Mouse (Mus musculus) ES-E14 (cell line): ENCODE data around the gene Kdm1b. TPM values are rescaled to one million over a fixed set of nuclear protein-coding genes. Genes with fewer than 3 reads are reported as not detected.

Experiments
- DNase-seq: peaks from one replicate; pipeline ENCODE4 v3.0.0-alpha.2; 2013; ENCODE audit warnings: low read depth, low spot score
- H3K27ac ChIP-seq: 2 replicates; pipeline ENCODE4 v1.5.1; 2012; ENCODE audit warnings: low read depth, mild to moderate bottlenecking, low read length, moderate library complexity, mixed read lengths; ENCODE audit not compliant: poor library complexity, insufficient read depth, severe bottlenecking
- H3K36me3 ChIP-seq: 2 replicates; pipeline ENCODE4 v1.6.1; 2012; ENCODE audit warnings: mild to moderate bottlenecking, low read length, moderate library complexity, mixed read lengths; ENCODE audit not compliant: control insufficient read depth, poor library complexity, insufficient read depth, severe bottlenecking
- H3K4me1 ChIP-seq, 2 experiments: fragments of 150-350 bp in 1 of 2; sonication (generic) in 1 of 2; 2 replicates each; pipeline ENCODE4 v1.6.1; 2012; ENCODE audit warnings: low read length in 2 of 2, mild to moderate bottlenecking in 1 of 2, mixed read lengths in 1 of 2; ENCODE audit not compliant: control insufficient read depth in 2 of 2, insufficient read depth in 2 of 2, poor library complexity in 1 of 2
- H3K4me3 ChIP-seq, 2 experiments: fragments of 150-350 bp in 1 of 2; sonication (generic) in 1 of 2; 2 replicates each; pipeline ENCODE4 v1.5.1; 2012; ENCODE audit warnings: low read length in 2 of 2, low read depth in 1 of 2, mild to moderate bottlenecking in 1 of 2, mixed read lengths in 1 of 2; ENCODE audit not compliant: insufficient read depth in 1 of 2, poor library complexity in 1 of 2, severe bottlenecking in 1 of 2
- H3K9ac ChIP-seq: 2 replicates; pipeline ENCODE4 v1.6.1; 2012; ENCODE audit warnings: low read depth, mild to moderate bottlenecking, low read length, mixed read lengths; ENCODE audit not compliant: poor library complexity, insufficient read depth, severe bottlenecking
- H3K9me3 ChIP-seq: fragments of 150-350 bp; sonication (generic); 2 replicates; pipeline ENCODE4 v1.6.1; 2012; ENCODE audit warnings: low read depth, mild to moderate bottlenecking, low read length; ENCODE audit not compliant: control insufficient read depth, insufficient read depth
- CHD2 ChIP-seq: IDR thresholded peaks from 2 replicates; pipeline ENCODE4 v1.6.1; 2014; ENCODE audit warnings: mild to moderate bottlenecking, low read depth, low read length, inconsistent platforms
- HCFC1 ChIP-seq: IDR thresholded peaks from 2 replicates; pipeline ENCODE4 v1.6.1; 2012; ENCODE audit warnings: low read length, inconsistent platforms, borderline replicate concordance; ENCODE audit not compliant: insufficient read depth
- MAFK ChIP-seq: IDR thresholded peaks from 2 replicates; pipeline ENCODE4 v1.6.1; 2014; ENCODE audit warnings: mild to moderate bottlenecking, low read depth, low read length, inconsistent platforms; ENCODE audit not compliant: insufficient read depth
- ZC3H11A ChIP-seq: IDR thresholded peaks from 2 replicates; pipeline ENCODE4 v1.6.1; 2012; ENCODE audit warnings: low read depth, mild to moderate bottlenecking, inconsistent platforms, low read length, borderline replicate concordance
- ZNF384 ChIP-seq: IDR thresholded peaks from 2 replicates; pipeline ENCODE4 v1.6.1; 2012; ENCODE audit warnings: low read depth, low read length, inconsistent platforms
- in situ Hi-C, 2 experiments: fragments of 600-800 bp; cut with MboI; formaldehyde crosslinking; loops; one replicate each; pipeline ENCODE4 v1.15.1; 2025; ENCODE audit warnings: low sequenced_read_pairs in 2 of 2, inconsistent platforms in 1 of 2; ENCODE audit not compliant: unreplicated experiment in 2 of 2
- total RNA-seq: library from RNA; depleted of rRNA; stranded (reverse); fragments of 300-350 nt; gene quantifications from 2 replicates; pipeline ENCODE4 v1.2.3, GENCODE M21; 2012; rRNA removed

Gene Kdm1b
- total RNA-seq, 1 experiment = 9.5 TPM

DNA sequence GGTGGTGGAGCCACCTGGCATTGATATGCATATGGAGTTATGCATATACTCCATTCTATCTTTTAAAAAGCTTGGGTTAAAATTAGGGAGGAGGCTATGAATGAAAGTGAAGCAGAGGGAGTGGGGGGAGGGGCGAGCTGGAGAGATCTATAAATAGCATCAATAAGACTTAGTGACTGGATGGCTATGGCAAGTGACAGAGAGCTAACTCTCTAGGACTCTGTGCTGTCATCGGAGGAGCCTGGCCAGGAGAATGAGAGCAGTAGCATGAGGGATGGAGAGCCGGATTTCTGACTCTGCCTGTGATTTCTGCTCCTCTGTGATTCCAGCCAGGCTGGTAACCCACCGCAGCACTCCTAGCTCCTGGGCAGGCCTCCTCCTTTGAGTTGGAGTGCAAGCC lies 85.8 kb downstream of the Kdm1b start:
- Histone ChIP-seq H3K27ac (no peak overlapping the region), H3K4me1 (peaks cover 4 to 7% of the 10 kb centered on the region in 2 experiments), H3K9me3 (no peaks in the 10 kb centered on the region), H3K9ac (no peak overlapping the region), H3K36me3 (no peaks in the 10 kb centered on the region), H3K4me3 (no peak overlapping the region)
- TF ChIP-seq CHD2 (no peak), ZNF384 (no peak), HCFC1 (no peak)
- no peak for DNase-seq
- in situ Hi-C loops = loop anchor here in 1 of 2 experiments (25.0 kb wide), 1 partner anchor 158 kb away; no protein-coding TSS in a partner anchor

DNA sequence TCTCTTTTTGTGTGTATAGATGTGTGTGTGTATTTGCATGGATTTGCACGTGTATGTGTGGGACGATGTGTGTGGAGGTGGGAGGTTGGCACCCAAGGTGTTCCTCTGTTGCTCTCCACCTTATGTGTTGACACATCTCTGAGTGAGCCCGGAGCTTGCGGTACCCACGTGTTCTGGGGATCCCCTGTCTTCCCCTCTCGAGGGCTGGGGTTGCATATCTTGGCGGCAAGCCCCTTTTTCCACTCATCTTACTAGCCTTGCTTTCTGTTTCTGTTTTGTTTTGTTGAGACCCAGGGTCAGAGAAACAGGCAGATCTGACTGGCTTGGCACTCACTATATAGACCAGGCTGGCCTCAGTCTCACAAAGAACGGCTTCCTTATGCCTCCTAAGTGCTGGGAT lies 89.8 kb downstream of the Kdm1b start:
- Histone ChIP-seq H3K4me3 (no peak overlapping the region), H3K27ac (no peak overlapping the region), H3K9ac (no peak overlapping the region), H3K9me3 (no peaks in the 10 kb centered on the region), H3K36me3 (no peaks in the 10 kb centered on the region), H3K4me1 (no peaks in the 10 kb centered on the region; a peak in 1 of 4 replicates)
- in situ Hi-C loops = loop anchor here in 1 of 2 experiments (25.0 kb wide), 1 partner anchor 154 kb away; no protein-coding TSS in a partner anchor
- DNase-seq = no peak
- no peak for TF ChIP-seq ZNF384
- TF ChIP-seq ZC3H11A = no peak
- no peak for TF ChIP-seq HCFC1
- no peak for TF ChIP-seq MAFK
- no peak for TF ChIP-seq CHD2

DNA sequence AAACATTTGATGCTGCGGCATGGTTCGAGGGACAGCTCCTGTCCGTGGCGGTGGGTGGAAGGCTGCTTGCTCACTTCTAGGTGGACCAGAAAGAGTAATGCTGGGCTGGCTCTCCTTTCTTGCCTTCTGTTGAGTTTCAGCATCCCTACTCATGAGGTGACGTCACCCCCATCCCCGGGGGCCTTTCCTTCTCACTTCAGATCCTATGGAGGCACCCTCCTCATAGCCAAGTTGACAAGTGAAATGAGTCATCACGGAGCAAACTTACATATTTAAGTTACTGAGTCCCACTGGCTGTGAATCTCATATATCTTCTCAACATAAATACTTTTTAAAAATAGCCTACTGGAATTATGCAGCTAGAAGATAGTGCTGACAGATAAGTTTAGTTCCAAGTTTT lies 91.5 kb downstream of the Kdm1b start:
- no peak for DNase-seq
- Histone ChIP-seq H3K9ac (no peak overlapping the region), H3K4me3 (no peak overlapping the region), H3K9me3 (no peaks in the 10 kb centered on the region), H3K27ac (no peak overlapping the region), H3K36me3 (no peaks in the 10 kb centered on the region), H3K4me1 (no peaks in the 10 kb centered on the region)
- in situ Hi-C loops = loop anchor here in 1 of 2 experiments (25.0 kb wide), 1 partner anchor 152 kb away; no protein-coding TSS in a partner anchor
- no peak for TF ChIP-seq ZNF384
- no peak for TF ChIP-seq ZC3H11A

Other genes starting within 250 kb of the Kdm1b start
- gene Kif13a, start 113.6 kb upstream of the Kdm1b start, total RNA-seq = 23.6 and 27.4 TPM in 2 replicates
- 2.2 and 3.6 TPM in 2 replicates for gene Nhlrc1, start 28.6 kb upstream of the Kdm1b start, total RNA-seq
- 3.6 and 5.9 TPM in 2 replicates for gene Tpmt, start 1.2 kb downstream of the Kdm1b start, total RNA-seq
- gene Dek, start 62.7 kb downstream of the Kdm1b start, total RNA-seq = 98.9 and 120 TPM in 2 replicates
- 0.42 and 1.2 TPM in 2 replicates for gene Rnf144b, start 79.2 kb downstream of the Kdm1b start, total RNA-seq